Mouse (Mus musculus) limb, embryonic 14.5 days (tissue): ENCODE results near the gene Tanc1. TPM values are rescaled to one million over a fixed set of nuclear protein-coding genes. Genes with fewer than 3 reads are reported as not detected.

Experiments
- ATAC-seq: fragments of 200-750 bp; cut with Nextera tagmentation; 2 replicates; pipeline ENCODE4 v1.8.0; 2017; ENCODE audit warnings: low read depth, moderate number of reproducible peaks, moderate TSS enrichment; ENCODE audit not compliant: low FRiP score
- DNase-seq: peaks from one replicate; pipeline ENCODE4 v3.0.0-alpha.2; 2015; ENCODE audit warnings: low spot score
- H3K27ac ChIP-seq: fragments of 300-500 bp; sonication (generic); replicated peaks from 2 replicates; pipeline ENCODE4 v1.5.1; 2014; ENCODE audit warnings: low read depth, mild to moderate bottlenecking, low read length, moderate library complexity, mixed read lengths
- H3K27me3 ChIP-seq: fragments of 300-500 bp; sonication (generic); 2 replicates; pipeline ENCODE4 v1.6.1; 2014; ENCODE audit warnings: low read length, mixed read lengths; ENCODE audit not compliant: control insufficient read depth, insufficient read depth
- H3K36me3 ChIP-seq: fragments of 300-500 bp; sonication (generic); 2 replicates; pipeline ENCODE4 v1.6.1; 2014; ENCODE audit warnings: mild to moderate bottlenecking, low read length, moderate library complexity, mixed read lengths; ENCODE audit not compliant: control insufficient read depth, insufficient read depth
- H3K4me1 ChIP-seq: fragments of 300-500 bp; sonication (generic); 2 replicates; pipeline ENCODE4 v1.6.1; 2014; ENCODE audit warnings: antibody characterized with exemption, low read length, mixed read lengths; ENCODE audit not compliant: control insufficient read depth, insufficient read depth
- H3K4me2 ChIP-seq: fragments of 300-500 bp; sonication (generic); replicated peaks from 2 replicates; pipeline ENCODE4 v1.6.1; 2014; ENCODE audit warnings: low read depth, mild to moderate bottlenecking, low read length, moderate library complexity; ENCODE audit not compliant: severe bottlenecking
- H3K4me3 ChIP-seq: fragments of 300-500 bp; sonication (generic); replicated peaks from 2 replicates; pipeline ENCODE4 v1.5.1; 2014; ENCODE audit warnings: low read length
- H3K9ac ChIP-seq: fragments of 300-500 bp; sonication (generic); 2 replicates; pipeline ENCODE4 v1.6.1; 2014; ENCODE audit warnings: mild to moderate bottlenecking, low read depth, low read length, moderate library complexity; ENCODE audit not compliant: severe bottlenecking
- H3K9me3 ChIP-seq: fragments of 300-500 bp; sonication (generic); 2 replicates; pipeline ENCODE4 v1.6.1; 2016; ENCODE audit warnings: low read length; ENCODE audit not compliant: control insufficient read depth
- POLR2A ChIP-seq: fragments of 200-500 bp; IDR thresholded peaks from 2 replicates; pipeline ENCODE4 v1.8.0; 2012; ENCODE audit warnings: inconsistent platforms, mild to moderate bottlenecking, moderate library complexity, borderline replicate concordance; ENCODE audit not compliant: insufficient read depth, insufficient read length; ENCODE audit errors: extremely low read depth
- WGBS: fragments of 180-500 bp; shearing (Covaris S2); extraction: QIAGEN DNeasy Blood & Tissue Kit; methylation state at CpG from one replicate; pipeline ENCODE4 v1.1.7; 2014; 5-methylcytosine and 5-hydroxymethylcytosine counted together
- polyA plus RNA-seq, 2 experiments: library from polyadenylated mRNA; depleted of rRNA in 1 of 2; stranded (reverse) in 1 of 2; unstranded in 1 of 2; fragments of >200 nt; fragmentation: Nextera tagmentation in 1 of 2; extraction: Ambion mirVana in 1 of 2; gene quantifications; 2 replicates each; pipeline versions ENCODE4 v1.2.1 to v1.2.3; 2012 to 2014

Gene Tanc1
- polyA plus RNA-seq, 2 experiments: 24.1 to 35.3 TPM

GRCm38 (mm10) chr2:59580939-59581338 is 30.9 kb upstream of the Tanc1 start:
- H3K36me3 ChIP-seq: no peaks in the 10 kb centered on the region
- ATAC-seq (no peak), DNase-seq (no peak)
- no peak overlapping the region for H3K9ac ChIP-seq
- no peaks in the 10 kb centered on the region; the same call in 1 of the 2 replicates for H3K9me3 ChIP-seq
- no peak for TF ChIP-seq POLR2A
- no peak overlapping the region for H3K4me2 ChIP-seq
- no peak overlapping the region for H3K4me3 ChIP-seq
- WGBS: 41% methylated on average over 7 of the region's 7 CpGs
- H3K27me3 ChIP-seq: no peaks in the 10 kb centered on the region
- H3K27ac ChIP-seq: no peak overlapping the region
- H3K4me1 ChIP-seq: no peaks in the 10 kb centered on the region

GRCm38 (mm10) chr2:59583961-59584360 is 27.9 kb upstream of the Tanc1 start:
- TF ChIP-seq POLR2A: no peak
- H3K27ac ChIP-seq: no peak overlapping the region
- no peak overlapping the region for H3K4me3 ChIP-seq
- no peak overlapping the region for H3K9ac ChIP-seq
- 86% methylated on average over 6 of the region's 6 CpGs for WGBS
- no peaks in the 10 kb centered on the region; the same call in 1 of the 2 replicates for H3K9me3 ChIP-seq
- H3K4me2 ChIP-seq: no peak overlapping the region
- ATAC-seq (no peak), DNase-seq (no peak)
- H3K27me3 ChIP-seq: no peaks in the 10 kb centered on the region
- H3K36me3 ChIP-seq: no peaks in the 10 kb centered on the region
- no peaks in the 10 kb centered on the region for H3K4me1 ChIP-seq

- TF ChIP-seq POLR2A: no peak
- Histone ChIP-seq H3K9ac (no peak overlapping the region), H3K27me3 (no peaks in the 10 kb centered on the region), H3K27ac (no peak overlapping the region), H3K4me2 (no peak overlapping the region), H3K9me3 (no peaks in the 10 kb centered on the region; the same call in 1 of the 2 replicates), H3K36me3 (no peaks in the 10 kb centered on the region), H3K4me3 (no peak overlapping the region), H3K4me1 (no peaks in the 10 kb centered on the region)
- no peak for ATAC-seq
- WGBS: 60% methylated on average over 10 of the region's 10 CpGs
- DNase-seq: no peak
These were observed 24.3 kb upstream of the Tanc1 start for GRCm38 (mm10) chr2:59587387-59588095.

- no peak overlapping the region for H3K4me2 ChIP-seq
- ATAC-seq (no peak), DNase-seq (no peak)
- H3K27ac ChIP-seq: no peak overlapping the region
- H3K4me1 ChIP-seq: no peaks in the 10 kb centered on the region
- no peaks in the 10 kb centered on the region; the same call in 1 of the 2 replicates for H3K9me3 ChIP-seq
- H3K27me3 ChIP-seq: no peaks in the 10 kb centered on the region
- no peak overlapping the region for H3K4me3 ChIP-seq
- 73% methylated on average over 3 of the region's 3 CpGs for WGBS
- no peaks in the 10 kb centered on the region for H3K36me3 ChIP-seq
- no peak overlapping the region for H3K9ac ChIP-seq
- TF ChIP-seq POLR2A: no peak
These were observed 23.8 kb upstream of the Tanc1 start for GRCm38 (mm10) chr2:59588096-59588405.

- no peak for TF ChIP-seq POLR2A
- no peaks in the 10 kb centered on the region for H3K27me3 ChIP-seq
- H3K9me3 ChIP-seq: no peaks in the 10 kb centered on the region
- H3K4me1 ChIP-seq: peaks cover 9% of the 10 kb centered on the region
- H3K4me3 ChIP-seq: no peak overlapping the region
- no peak overlapping the region for H3K4me2 ChIP-seq
- WGBS: 32% methylated on average over 7 of the region's 7 CpGs
- H3K9ac ChIP-seq: no peak overlapping the region
- H3K36me3 ChIP-seq: no peaks in the 10 kb centered on the region
- H3K27ac ChIP-seq: no peak overlapping the region
- ATAC-seq: no peak
- DNase-seq: no peak
These were observed 18.4 kb upstream of the Tanc1 start for GRCm38 (mm10) chr2:59593341-59593902.

- WGBS: 44% methylated on average over 6 of the region's 6 CpGs
These were observed 17.7 kb upstream of the Tanc1 start for GRCm38 (mm10) chr2:59594095-59594494.

More at GRCm38 (mm10) chr2:59594095-59594494, 17.7 kb upstream of the Tanc1 start:
- H3K27ac ChIP-seq: no peak overlapping the region
- H3K4me3 ChIP-seq: no peak overlapping the region
- no peaks in the 10 kb centered on the region for H3K9me3 ChIP-seq
- TF ChIP-seq POLR2A: no peak
- H3K4me2 ChIP-seq: no peak overlapping the region
- H3K27me3 ChIP-seq: no peaks in the 10 kb centered on the region
- H3K4me1 ChIP-seq: peaks cover 15% of the 10 kb centered on the region
- ATAC-seq: no peak
- H3K36me3 ChIP-seq: no peaks in the 10 kb centered on the region
- no peak overlapping the region for H3K9ac ChIP-seq
- no peak for DNase-seq
